Mouse (Mus musculus) heart, postnatal 36 days (tissue): ENCODE data around the gene Ccl3. TPM values are rescaled to one million over a fixed set of nuclear protein-coding genes. Genes with fewer than 3 reads are reported as not detected.
A peak's percentile ranks its signal among the peaks of the same experiment; 100 is the strongest.

Experiments
- DNase-seq, 2 experiments: peaks; one replicate each; pipeline ENCODE4 v3.0.0; 2021 to 2022
- intact Hi-C: fragments of 180-260 bp; cut with DNase I; formaldehyde crosslinking; loops from one replicate; pipeline ENCODE4 v1.15.1; 2025
- total RNA-seq, 2 experiments: library from RNA; stranded (reverse); gene quantifications; 2 replicates each; pipeline ENCODE4 v1.2.3; 2021

Ccl3 gene
- total RNA-seq, 2 experiments from 2014 or later = not detected

DNA sequence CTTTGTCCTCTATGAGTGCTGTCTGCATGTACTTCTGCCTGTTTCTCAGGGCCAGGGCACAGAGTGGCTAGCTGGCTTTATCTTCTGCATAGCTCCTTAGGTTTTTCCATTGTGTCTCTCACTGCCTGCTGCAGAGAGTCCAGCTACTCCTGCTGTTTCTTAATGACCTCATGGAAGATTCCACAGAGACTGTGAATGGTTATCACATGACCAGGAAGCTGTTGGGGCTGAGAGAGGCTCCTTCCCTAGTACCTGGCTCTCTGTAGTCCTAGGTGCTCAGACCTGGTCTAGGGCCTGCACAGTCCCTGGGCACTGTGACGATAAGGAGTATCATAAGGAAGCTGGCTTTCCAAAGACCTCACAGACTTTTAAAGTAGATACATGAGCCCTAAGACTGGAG, 18.5 kb downstream of the Ccl3 start:
- peak in 1 of 2 experiments; percentile 4 for DNase-seq
- intact Hi-C loops = loop anchor here (5.0 kb wide), 1 partner anchor 188 kb away; no protein-coding TSS in a partner anchor

DNA sequence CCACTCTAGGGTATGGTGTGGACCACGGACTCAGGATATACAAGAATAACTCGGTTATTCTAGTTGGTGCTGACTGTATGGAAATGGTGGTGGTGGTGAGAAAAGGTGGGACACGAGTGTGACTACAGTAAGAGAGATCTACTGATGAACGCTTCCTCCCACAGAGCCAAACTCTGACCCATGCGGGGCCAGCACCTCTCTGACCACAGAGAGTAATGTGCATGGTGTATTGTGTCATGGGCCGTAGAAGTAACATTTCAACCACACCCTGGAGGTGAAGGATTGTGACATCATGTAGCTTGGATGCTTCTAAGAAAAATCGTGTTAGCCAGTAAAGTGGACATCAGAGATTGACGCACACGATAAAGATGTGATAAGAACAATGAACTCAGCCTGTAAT, 20.3 kb downstream of the Ccl3 start:
- intact Hi-C loops = no loop called here
- no peak for DNase-seq

DNA sequence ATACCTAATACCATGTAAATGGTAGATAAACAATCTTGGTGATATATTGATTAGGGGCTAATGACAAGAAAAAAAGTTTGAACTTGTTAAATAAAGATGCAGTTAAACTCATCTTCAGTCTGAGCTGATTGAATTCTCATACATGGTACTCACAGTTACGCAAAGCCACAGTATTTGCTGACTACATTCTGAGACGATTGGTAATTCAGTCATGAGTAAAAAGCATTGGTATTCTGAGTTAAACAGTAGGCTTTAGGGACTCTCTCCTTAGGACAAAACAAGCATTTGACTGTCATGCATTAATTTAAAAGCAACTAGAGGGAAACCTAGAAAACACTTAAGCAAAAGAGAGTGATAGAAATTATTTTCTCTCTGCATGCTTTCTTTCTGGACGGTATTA, 25.6 kb downstream of the Ccl3 start:
- DNase-seq = no peak
- intact Hi-C loops = no loop called here

DNA sequence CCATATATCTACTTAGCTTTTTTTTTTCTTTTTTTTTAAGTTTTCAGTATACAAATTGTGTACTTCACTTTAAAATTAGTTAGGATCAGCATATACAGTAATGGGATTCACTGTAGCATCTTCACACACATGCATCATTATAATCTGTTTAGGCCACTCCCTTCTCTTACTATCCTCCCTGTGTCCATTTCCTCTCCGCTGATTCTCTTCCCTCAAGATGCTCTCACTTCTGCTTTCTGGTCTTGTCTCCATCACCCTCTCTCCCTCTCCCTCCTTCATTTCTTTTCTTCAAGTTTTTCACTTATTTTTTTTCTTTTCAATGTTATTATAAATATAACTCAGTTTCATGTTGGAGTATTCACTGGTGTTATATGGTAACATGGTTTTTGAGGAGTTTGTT, 30.1 kb downstream of the Ccl3 start:
- DNase-seq = no peak
- intact Hi-C loops = no loop called here

DNA sequence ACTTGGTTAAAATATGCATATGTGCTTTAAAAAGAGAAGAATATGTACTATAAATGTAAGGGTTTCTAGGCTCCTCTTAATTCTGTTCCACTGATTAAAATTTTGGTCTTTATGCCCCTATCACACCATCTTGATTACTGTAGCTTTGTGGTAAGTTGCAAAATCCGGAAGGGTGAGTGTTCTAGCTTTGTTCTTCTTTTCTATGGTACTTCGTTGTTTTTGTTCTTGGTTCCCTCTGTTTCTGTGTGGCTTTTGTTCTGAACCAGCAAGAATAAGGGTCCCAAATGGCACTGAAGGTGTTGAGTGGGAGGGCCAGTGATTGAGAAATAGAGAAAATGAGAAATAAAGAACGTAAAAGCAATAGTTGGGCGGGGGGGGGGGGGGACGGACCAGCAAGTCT, 30.9 kb downstream of the Ccl3 start:
- no peak for DNase-seq
- intact Hi-C loops = no loop called here

DNA sequence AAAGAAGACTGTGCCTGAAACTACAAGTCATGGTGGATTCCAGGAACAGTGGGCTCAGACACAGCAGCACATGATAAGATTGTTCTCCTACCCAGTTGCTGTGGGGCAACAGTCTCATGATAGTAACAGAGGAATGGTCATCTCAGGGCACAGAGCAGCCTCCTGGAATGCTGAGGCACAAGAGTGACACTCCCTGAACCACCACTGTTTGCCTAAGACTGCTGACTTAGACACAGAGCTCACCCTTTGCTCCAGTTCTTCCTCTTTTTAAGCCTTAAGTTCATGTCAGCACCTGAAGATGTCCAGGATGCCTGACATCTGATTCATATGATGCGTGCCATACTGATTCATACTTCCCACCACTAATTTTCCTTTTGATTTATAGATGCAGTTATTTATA, 32.6 kb downstream of the Ccl3 start:
- no peak for DNase-seq
- intact Hi-C loops = no loop called here

DNA sequence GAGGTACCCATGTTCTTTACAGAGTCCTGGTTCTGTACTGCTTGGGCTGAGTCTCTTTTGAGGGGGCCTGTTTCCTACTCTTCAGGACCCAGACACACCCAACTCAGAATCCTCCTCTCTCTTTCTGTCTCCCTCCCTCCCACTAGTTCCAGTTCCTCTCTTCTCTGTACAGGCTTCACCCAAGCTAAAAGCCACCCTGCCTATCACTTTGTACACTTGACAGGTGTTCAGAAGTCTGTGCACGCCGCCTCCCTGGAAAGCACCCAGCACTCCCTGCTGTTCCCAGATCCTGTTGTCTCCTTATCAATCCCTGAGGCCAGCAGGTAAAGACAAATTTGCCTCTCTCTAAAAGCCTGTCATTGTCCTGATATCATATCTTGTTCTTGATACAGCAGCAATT, 38.3 kb downstream of the Ccl3 start:
- DNase-seq = no peak
- intact Hi-C loops = no loop called here

DNA sequence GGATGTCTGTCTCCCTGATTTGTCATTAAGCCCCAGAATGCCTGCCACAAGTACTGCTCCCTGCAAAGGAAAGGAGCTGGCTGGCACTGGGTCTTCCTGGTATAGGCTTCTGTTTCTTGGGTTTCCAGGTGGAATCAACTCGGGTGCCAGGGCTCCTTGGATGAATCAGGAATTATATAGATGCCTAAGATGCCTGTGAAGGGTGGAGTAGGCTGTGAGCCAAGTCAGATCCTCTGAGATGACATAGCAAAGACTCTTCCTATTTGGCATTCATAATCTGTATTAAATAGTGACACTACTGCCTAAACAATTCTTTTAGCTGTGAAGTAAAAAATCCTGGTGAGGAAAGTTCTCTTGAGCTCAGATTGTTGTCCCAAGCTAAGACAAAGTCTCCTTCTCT, 42.8 kb downstream of the Ccl3 start:
- intact Hi-C loops = no loop called here
- DNase-seq = no peak

DNA sequence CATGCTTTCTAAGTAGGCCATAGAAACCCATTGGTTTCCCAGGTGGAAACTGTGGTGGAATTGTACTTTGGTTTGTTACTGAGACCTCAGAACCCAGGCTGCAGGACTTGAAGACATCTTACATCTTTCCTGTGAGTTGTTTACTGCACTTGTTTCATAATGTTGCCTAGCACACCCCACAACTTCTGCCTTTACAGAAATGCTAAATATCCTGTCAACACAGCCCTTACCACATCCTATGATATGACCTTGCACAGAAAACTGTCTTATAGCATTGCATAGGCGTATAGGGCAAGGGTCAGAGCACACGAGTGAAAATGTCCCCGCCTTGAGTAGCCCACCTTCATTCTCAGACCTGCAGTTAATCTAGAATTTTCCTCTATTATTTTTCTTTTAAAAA, 43.6 kb downstream of the Ccl3 start:
- intact Hi-C loops = no loop called here
- no peak for DNase-seq

DNA sequence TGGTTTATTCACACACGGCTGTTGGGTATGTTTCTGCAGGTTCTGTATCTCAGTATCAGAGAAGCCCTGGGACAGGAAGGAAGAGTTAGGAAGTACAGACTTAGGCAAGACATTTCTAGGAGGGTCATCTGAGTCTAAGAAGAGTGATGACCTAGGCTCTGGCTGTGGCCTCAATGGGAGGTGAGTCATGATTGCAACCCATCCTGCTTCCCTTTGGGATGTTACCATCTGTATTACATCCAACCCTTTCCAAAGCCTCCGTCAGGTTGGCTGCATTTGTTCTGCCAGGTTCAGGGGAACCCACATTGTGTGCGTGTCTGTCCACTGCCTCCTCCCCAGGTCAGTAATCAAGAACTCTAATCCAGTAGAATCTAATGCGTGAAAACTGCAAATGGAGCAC, 44.5 kb downstream of the Ccl3 start:
- intact Hi-C loops = no loop called here
- DNase-seq = no peak

DNA sequence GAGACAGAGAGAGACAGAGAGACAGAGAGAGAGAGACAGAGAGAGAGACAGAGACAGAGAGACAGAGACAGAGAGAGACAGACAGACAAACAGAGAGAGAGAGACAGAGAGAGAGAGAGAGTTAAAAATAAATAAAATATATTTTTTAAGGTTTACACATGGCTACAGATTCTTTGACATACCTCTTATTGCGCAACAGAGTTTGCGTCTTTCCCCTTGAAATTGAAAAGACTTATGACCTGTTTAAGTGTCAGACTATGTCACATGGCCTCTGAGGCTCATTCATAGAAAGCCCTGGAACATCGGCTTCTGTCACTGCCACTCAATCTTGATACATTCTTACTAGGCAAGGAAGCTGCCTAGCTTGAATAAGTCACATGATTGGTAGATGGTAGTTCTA, 45.8 kb downstream of the Ccl3 start:
- intact Hi-C loops = no loop called here
- no peak for DNase-seq

DNA sequence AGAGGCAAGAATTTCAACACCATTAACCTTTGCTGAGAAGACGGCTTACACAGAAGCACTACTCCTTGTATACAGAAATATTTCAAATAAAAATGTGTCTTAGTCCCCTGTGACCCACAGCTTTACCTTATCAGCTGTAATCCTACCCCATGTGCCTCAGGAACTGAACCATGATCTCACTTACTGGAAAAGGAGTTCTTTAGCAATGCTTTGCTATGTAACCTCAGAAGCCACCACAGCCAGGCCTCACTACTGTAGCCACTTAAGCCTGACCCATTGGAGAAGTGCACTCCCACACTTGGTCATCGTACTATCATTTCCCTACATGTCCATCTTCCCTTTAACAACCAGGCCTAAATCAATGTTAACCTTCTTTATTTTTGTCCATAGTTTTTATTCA, 48.6 kb downstream of the Ccl3 start:
- intact Hi-C loops = no loop called here

DNA sequence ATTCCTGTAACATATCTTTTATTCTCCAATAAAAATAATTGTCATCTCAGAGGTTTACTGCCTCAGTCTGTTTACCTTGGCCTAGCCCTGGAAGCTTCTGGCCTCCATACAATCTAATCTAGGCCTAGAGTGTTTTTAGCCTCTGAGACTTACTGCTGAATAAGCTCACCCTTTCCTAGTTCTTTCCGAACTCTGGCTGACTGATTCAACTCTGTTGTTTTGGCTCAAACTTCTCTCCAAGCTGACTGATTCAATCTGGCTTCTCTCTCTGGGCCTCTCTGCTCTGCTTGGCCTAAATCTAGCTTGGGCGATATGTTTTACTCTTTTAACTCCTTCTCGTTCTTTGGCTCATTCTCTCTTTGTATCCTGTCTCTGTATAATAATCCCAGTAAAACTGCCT, 50.2 kb downstream of the Ccl3 start:
- intact Hi-C loops = no loop called here
- DNase-seq = no peak

More for the DNA sequence above, 48.6 kb downstream of the Ccl3 start:
- no peak for DNase-seq

DNA sequence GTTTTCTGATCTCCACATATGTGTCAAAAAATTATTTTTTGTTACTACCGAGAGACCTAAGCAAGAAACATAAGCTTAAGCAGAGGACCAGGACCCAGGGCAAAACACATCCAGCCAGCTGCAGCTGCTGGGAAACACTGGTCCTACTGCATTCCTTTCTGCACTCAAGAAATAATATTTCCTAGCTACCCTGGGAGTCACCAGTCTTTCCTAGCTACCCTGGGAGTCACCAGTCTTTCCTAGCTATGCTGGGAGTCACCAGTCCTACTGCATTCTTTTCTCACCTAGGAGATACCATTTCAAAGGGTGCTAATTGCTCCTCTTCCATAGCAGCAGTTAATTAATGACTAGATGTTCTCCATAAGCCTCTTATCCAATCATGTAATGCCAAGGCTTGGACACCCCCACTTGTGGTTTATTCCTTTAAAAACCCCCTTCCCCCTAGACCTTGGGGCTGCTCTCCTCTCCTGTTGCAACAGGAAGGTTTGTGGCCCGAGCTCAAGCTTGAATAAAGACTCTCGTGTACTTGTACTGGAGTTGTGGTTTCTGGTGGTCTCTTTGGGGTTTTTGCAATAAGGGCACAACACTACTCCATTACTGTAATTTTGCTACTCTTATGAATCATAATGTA, 50.8 kb downstream of the Ccl3 start:
- intact Hi-C loops = no loop called here
- no peak for DNase-seq

Other genes starting within 250 kb of the Ccl3 start
- 10 to 100 TPM; 45.8 to 69.1 TPM for gene Rasl10b, start 240.2 kb downstream of the Ccl3 start, total RNA-seq
- not detected for gene Gas2l2, start 219.9 kb downstream of the Ccl3 start, total RNA-seq
- not detected for gene 1700020L24Rik, start 211.7 kb downstream of the Ccl3 start, total RNA-seq
- 1 to 10 TPM; 4.6 to 6.6 TPM for gene Mmp28, start 186.3 kb downstream of the Ccl3 start, total RNA-seq
- gene Taf15, start 176.3 kb downstream of the Ccl3 start, total RNA-seq = 10 to 100 TPM; 35.2 to 40.8 TPM
- gene Heatr9, start 127.2 kb downstream of the Ccl3 start, total RNA-seq = not detected
- gene Ccl5, start 118.8 kb downstream of the Ccl3 start, total RNA-seq = under 1 TPM in 1 of 2 experiments, not detected in 1; 0.83 TPM
- 10 to 100 TPM in 1 of 2 experiments, 1 to 10 TPM in 1; 6.4 to 16.6 TPM for gene Ccl9, start 70.7 kb downstream of the Ccl3 start, total RNA-seq
- gene Ccl6, start 56.3 kb downstream of the Ccl3 start, total RNA-seq = 10 to 100 TPM; 11.3 to 24.4 TPM
- gene Rpl9-ps1, start 3.7 kb downstream of the Ccl3 start, total RNA-seq = not detected
- not detected for gene Ccl4, start 13.2 kb upstream of the Ccl3 start, total RNA-seq
- 1 to 10 TPM; 2.7 to 3.7 TPM for gene Wfdc17, start 54.6 kb upstream of the Ccl3 start, total RNA-seq
- gene Wfdc18, start 59.7 kb upstream of the Ccl3 start, total RNA-seq = not detected
- gene Wfdc21, start 97.6 kb upstream of the Ccl3 start, total RNA-seq = not detected
- 1 to 10 TPM; 5.6 to 6.6 TPM for gene Heatr6, start 104.3 kb upstream of the Ccl3 start, total RNA-seq
- not detected for gene Hnf1b, start 200.7 kb upstream of the Ccl3 start, total RNA-seq